Mouse (Mus musculus): Measurements from ENCODE around the gene Dnal4. TPM values are rescaled to one million over a fixed set of nuclear protein-coding genes. Genes with fewer than 3 reads are reported as not detected.
A peak's percentile ranks its signal among the peaks of the same experiment; 100 is the strongest.

Dnal4 gene
- polyA plus RNA-seq (2012; fragmentation: generic; extraction: Trizol), result 66.8 TPM

GRCm38 (mm10) chr15:79777749-79778148 is at the start of gene Dnal4:
Gene Dnal4, minus strand, starts transcription at chr15:79777849.
- H3K27me3 ChIP-seq (ENCODE audit: control insufficient read depth, insufficient read depth, insufficient read length), result peaks cover 12% of the 10 kb centered on the region
- TF ChIP-seq TCF3 (IDR thresholded peaks at IDR 0.05; ENCODE audit: insufficient read length, low read depth) (no peak), SRF (IDR thresholded peaks at IDR 0.05; ENCODE audit: control insufficient read depth, insufficient read length, low read depth) (no peak), TCF12 (IDR thresholded peaks at IDR 0.05; ENCODE audit: insufficient read depth, poor library complexity, severe bottlenecking) (no peak), MYOG (IDR thresholded peaks at IDR 0.05; ENCODE audit: control insufficient read depth in 1 of 3, insufficient read depth in 1 of 3, insufficient read length in 2 of 3, low read depth in 2 of 3) (no peak), POLR2AphosphoS2 (IDR thresholded peaks at IDR 0.05; ENCODE audit: insufficient read length, low read depth) (no peak), POLR2A (IDR thresholded peaks at IDR 0.05; ENCODE audit: insufficient read length, low read depth) (no peak)
- H3K36me3 ChIP-seq (ENCODE audit: control insufficient read depth, insufficient read depth), result no peaks in the 10 kb centered on the region
- H3K79me2 ChIP-seq (ENCODE audit: control insufficient read depth, insufficient read depth), result peaks cover 6% of the 10 kb centered on the region
- no peak within 1 kb of the TSS for H3K4me2 ChIP-seq (ENCODE audit: low read depth)
- H3K4me3 ChIP-seq, result no peak within 1 kb of the TSS
- no peak within 1 kb of the TSS for H3ac ChIP-seq (ENCODE audit: control insufficient read depth, insufficient read length)

GRCm38 (mm10) chr15:79827061-79827777 is 49.6 kb upstream of the Dnal4 start:
- no peak overlapping the region for H3K4me2 ChIP-seq (ENCODE audit: low read depth)
- no peaks in the 10 kb centered on the region for H3K36me3 ChIP-seq (ENCODE audit: control insufficient read depth, insufficient read depth)
- TF ChIP-seq CEBPB (IDR thresholded peaks at IDR 0.05; ENCODE audit: insufficient read depth, poor library complexity, severe bottlenecking) (no peak), MYOD1 (IDR thresholded peaks at IDR 0.05; ENCODE audit: control insufficient read depth in 1 of 3, insufficient read length in 2 of 3, low read depth in 2 of 3) (no peak), TCF12 (IDR thresholded peaks at IDR 0.05; ENCODE audit: insufficient read depth, poor library complexity, severe bottlenecking) (no peak), E2F4 (IDR thresholded peaks at IDR 0.05; ENCODE audit: insufficient read depth) (no peak), USF1 (IDR thresholded peaks at IDR 0.05; ENCODE audit: low read depth) (no peak), POLR2AphosphoS2 (IDR thresholded peaks at IDR 0.05; ENCODE audit: insufficient read length, low read depth) (no peak), POLR2A (IDR thresholded peaks at IDR 0.05; ENCODE audit: insufficient read length, low read depth) (no peak), MYOG (IDR thresholded peaks at IDR 0.05; ENCODE audit: control insufficient read depth in 1 of 3, insufficient read depth in 1 of 3, insufficient read length in 2 of 3, low read depth in 2 of 3) (no peak), MAX (IDR thresholded peaks at IDR 0.05; ENCODE audit: low read depth) (no peak), REST (IDR thresholded peaks at IDR 0.05; ENCODE audit: insufficient read depth, insufficient read length) (no peak), SRF (IDR thresholded peaks at IDR 0.05; ENCODE audit: control insufficient read depth, insufficient read length, low read depth) (no peak), TCF3 (IDR thresholded peaks at IDR 0.05; ENCODE audit: insufficient read length, low read depth) (no peak)
- H3K27me3 ChIP-seq (ENCODE audit: control insufficient read depth, insufficient read depth, insufficient read length), result no peaks in the 10 kb centered on the region
- H3K79me2 ChIP-seq (ENCODE audit: control insufficient read depth, insufficient read depth), result peaks cover 1% of the 10 kb centered on the region
- H3ac ChIP-seq (ENCODE audit: control insufficient read depth, insufficient read length), result no peak overlapping the region
- no peak overlapping the region for H3K4me3 ChIP-seq

- Histone ChIP-seq H3K36me3 (ENCODE audit: control insufficient read depth, insufficient read depth) (no peaks in the 10 kb centered on the region), H3K4me3 (no peak overlapping the region), H3K27me3 (ENCODE audit: control insufficient read depth, insufficient read depth, insufficient read length) (no peaks in the 10 kb centered on the region), H3K79me2 (ENCODE audit: control insufficient read depth, insufficient read depth) (no peaks in the 10 kb centered on the region), H3ac (ENCODE audit: control insufficient read depth, insufficient read length) (no peak overlapping the region), H3K4me2 (ENCODE audit: low read depth) (no peak overlapping the region)
- TF ChIP-seq POLR2AphosphoS2 (IDR thresholded peaks at IDR 0.05; ENCODE audit: insufficient read length, low read depth) (peak; percentile 16), CEBPB (IDR thresholded peaks at IDR 0.05; ENCODE audit: insufficient read depth, poor library complexity, severe bottlenecking) (no peak)
Observed at GRCm38 (mm10) chr15:79826221-79826935, 48.7 kb upstream of the Dnal4 start.

- H3K4me2 ChIP-seq (ENCODE audit: low read depth), result no peak overlapping the region
- no peak overlapping the region for H3ac ChIP-seq (ENCODE audit: control insufficient read depth, insufficient read length)
- H3K4me3 ChIP-seq, result no peak overlapping the region
- H3K27me3 ChIP-seq (ENCODE audit: control insufficient read depth, insufficient read depth, insufficient read length), result no peaks in the 10 kb centered on the region
- H3K79me2 ChIP-seq (ENCODE audit: control insufficient read depth, insufficient read depth), result no peaks in the 10 kb centered on the region
- TF ChIP-seq TCF3 (IDR thresholded peaks at IDR 0.05; ENCODE audit: insufficient read length, low read depth) (no peak), CEBPB (IDR thresholded peaks at IDR 0.05; ENCODE audit: insufficient read depth, poor library complexity, severe bottlenecking) (no peak), POLR2AphosphoS2 (IDR thresholded peaks at IDR 0.05; ENCODE audit: insufficient read length, low read depth) (peak; percentile 60), USF1 (IDR thresholded peaks at IDR 0.05; ENCODE audit: low read depth) (no peak)
- H3K36me3 ChIP-seq (ENCODE audit: control insufficient read depth, insufficient read depth), result no peaks in the 10 kb centered on the region
Observed at GRCm38 (mm10) chr15:79825146-79825825, 47.6 kb upstream of the Dnal4 start.

All from myocyte (in vitro differentiated cells).